Mouse (Mus musculus) brain, embryonic 14.5 days (tissue): ENCODE measurements at regions not wholly inside any gene's neighbourhood (a gene's known extent, or its start where the extent isn't known, plus 50 kb on each side); places are given as distances from the start of the nearest gene placed in this dataset.
A peak's percentile ranks its signal among the peaks of the same experiment; 100 is the strongest.

Source experiments
- DNase-seq: peaks from one replicate; pipeline ENCODE4 v3.0.0-alpha.2; 2011; ENCODE audit warnings: low read depth
- CTCF ChIP-seq: fragments of 200-500 bp; IDR thresholded peaks from 2 replicates; pipeline ENCODE4 v1.5.1; 2012; ENCODE audit warnings: inconsistent platforms, mild to moderate bottlenecking, moderate library complexity, borderline replicate concordance; ENCODE audit not compliant: insufficient read depth, insufficient read length; ENCODE audit errors: extremely low read depth
- POLR2A ChIP-seq: fragments of 200-500 bp; IDR thresholded peaks from 2 replicates; pipeline ENCODE4 v1.6.1; 2012; ENCODE audit warnings: mild to moderate bottlenecking, inconsistent platforms, borderline replicate concordance; ENCODE audit not compliant: poor library complexity, insufficient read depth, insufficient read length, severe bottlenecking; ENCODE audit errors: extremely low read depth

- TF ChIP-seq CTCF (no peak), POLR2A (no peak)
- DNase-seq: no peak
Observed at GRCm38 (mm10) chr1:190274911-190275310, 104.4 kb upstream of the Prox1 start.

GRCm38 (mm10) chr1:190270784-190271385 is 100.4 kb upstream of the Prox1 start:
- DNase-seq: peak; percentile 53
- no peak for TF ChIP-seq CTCF
- no peak for TF ChIP-seq POLR2A

- no peak for TF ChIP-seq POLR2A
- TF ChIP-seq CTCF: no peak
- no peak for DNase-seq
Observed at GRCm38 (mm10) chr1:190269181-190269580, 98.7 kb upstream of the Prox1 start.

GRCm38 (mm10) chr1:190265085-190265780 is 94.7 kb upstream of the Prox1 start:
- TF ChIP-seq POLR2A (no peak), CTCF (no peak)
- peak; percentile 38 for DNase-seq

- TF ChIP-seq POLR2A (no peak), CTCF (no peak)
- no peak for DNase-seq
Observed at GRCm38 (mm10) chr1:190264501-190264900, 94.0 kb upstream of the Prox1 start.

GRCm38 (mm10) chr1:190263620-190264019 is 93.1 kb upstream of the Prox1 start:
- DNase-seq: no peak
- TF ChIP-seq POLR2A (no peak), CTCF (no peak)

- TF ChIP-seq POLR2A (no peak), CTCF (no peak)
- peak; percentile 14 for DNase-seq
Observed at GRCm38 (mm10) chr1:190259576-190259975, 89.1 kb upstream of the Prox1 start.

- TF ChIP-seq POLR2A (no peak), CTCF (no peak)
- DNase-seq: peak; percentile 60
Observed at GRCm38 (mm10) chr1:190250574-190251246, 80.2 kb upstream of the Prox1 start.

- TF ChIP-seq CTCF (no peak), POLR2A (no peak)
- DNase-seq: no peak
Observed at GRCm38 (mm10) chr1:190242526-190242925, 72.0 kb upstream of the Prox1 start.

GRCm38 (mm10) chr1:190239796-190240195 is 69.3 kb upstream of the Prox1 start:
- TF ChIP-seq POLR2A: no peak
- TF ChIP-seq CTCF: no peak
- DNase-seq: no peak

- TF ChIP-seq CTCF: no peak
- no peak for TF ChIP-seq POLR2A
- DNase-seq: no peak
Observed at GRCm38 (mm10) chr1:190230866-190231265, 60.4 kb upstream of the Prox1 start.
